Mouse (Mus musculus) kidney, postnatal 25 days (tissue): ENCODE results near the gene Galnt11.

Source experiments
- DNase-seq, 2 experiments: peaks; one replicate each; pipeline ENCODE4 v3.0.0; 2021; ENCODE audit warnings: mixed read lengths in 2 of 2

Galnt11 gene

GRCm38 (mm10) chr5:25254491-25254890 lies 32.8 kb downstream of the Galnt11 start:
- DNase-seq: peak in 1 of 2 experiments; percentile 29

DNA sequence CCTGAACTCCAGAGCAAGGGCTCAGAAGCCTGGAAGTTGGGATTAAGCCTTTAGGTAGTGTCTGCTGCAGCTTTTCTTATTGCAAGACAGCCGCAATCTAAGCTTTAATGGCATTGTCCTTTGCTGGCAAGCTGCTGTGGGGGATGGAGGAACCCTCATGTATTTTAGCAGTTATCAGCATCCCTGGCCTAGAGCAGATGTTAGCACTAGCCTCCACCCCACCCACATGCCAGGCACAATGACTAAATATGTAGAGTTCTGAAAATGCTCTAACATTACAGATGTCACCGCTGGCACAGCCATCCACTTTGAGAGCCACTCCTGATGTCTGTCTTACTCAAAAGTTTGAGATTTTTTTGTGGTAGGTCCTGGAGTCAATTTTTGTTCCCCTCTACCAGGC lies 35.0 kb downstream of the Galnt11 start:
- no peak for DNase-seq

- peak; percentile 48 to 64 for DNase-seq
Measured at GRCm38 (mm10) chr5:25261452-25261851, 39.7 kb downstream of the Galnt11 start.

GRCm38 (mm10) chr5:25262266-25262665 lies 40.6 kb downstream of the Galnt11 start:
- DNase-seq: peak in 1 of 2 experiments; percentile 32

DNA sequence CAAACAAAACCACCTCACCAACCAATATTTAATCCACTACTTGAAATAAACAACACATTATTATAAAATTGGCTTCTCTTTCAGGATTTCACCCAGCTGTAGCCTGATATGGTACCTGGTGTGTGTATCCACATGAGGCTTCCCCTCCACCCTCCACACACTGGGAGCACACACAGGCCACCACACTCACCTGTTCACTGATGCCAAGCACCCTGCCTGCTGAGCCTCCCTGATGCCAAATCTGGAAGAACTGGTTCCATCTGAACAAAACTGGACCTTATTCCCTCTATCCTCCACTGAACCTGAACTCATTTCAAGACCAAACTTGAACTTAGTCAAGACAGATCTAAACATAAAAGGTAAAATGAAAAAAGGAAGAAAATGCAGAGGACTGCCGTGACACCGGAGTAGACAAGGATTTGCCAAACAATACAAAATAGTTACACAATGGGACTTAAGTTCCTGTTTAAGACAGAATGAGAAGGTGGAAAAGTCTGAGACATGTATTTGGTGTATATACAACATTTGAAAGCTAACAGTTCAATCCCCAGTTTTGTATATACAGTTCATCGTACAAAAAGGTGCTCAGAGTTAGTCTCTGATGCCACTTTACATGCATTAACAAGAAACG lies 46.7 kb downstream of the Galnt11 start:
- DNase-seq: peak in 1 of 2 experiments; percentile 67

GRCm38 (mm10) chr5:25275629-25276028 lies 53.9 kb downstream of the Galnt11 start:
- no peak for DNase-seq

DNA sequence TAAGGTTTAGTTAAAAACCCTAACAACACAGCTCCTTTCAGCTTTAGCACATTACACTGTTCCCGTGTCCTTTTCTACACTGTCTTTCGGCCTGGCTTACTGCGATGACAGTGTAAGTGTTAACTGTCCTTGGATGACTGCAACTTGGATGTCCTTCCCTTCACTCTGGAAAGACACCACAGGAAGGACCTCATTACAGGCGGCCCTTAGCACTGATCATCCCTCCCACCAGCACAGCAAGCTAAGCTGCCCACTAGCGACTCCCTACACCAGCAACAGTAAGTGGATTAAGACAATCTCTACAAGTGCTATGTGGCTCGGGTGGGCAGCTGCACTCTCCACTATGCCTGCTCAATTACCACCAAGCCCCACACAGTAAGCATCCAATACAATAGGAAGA lies 54.7 kb downstream of the Galnt11 start:
- no peak for DNase-seq

DNA sequence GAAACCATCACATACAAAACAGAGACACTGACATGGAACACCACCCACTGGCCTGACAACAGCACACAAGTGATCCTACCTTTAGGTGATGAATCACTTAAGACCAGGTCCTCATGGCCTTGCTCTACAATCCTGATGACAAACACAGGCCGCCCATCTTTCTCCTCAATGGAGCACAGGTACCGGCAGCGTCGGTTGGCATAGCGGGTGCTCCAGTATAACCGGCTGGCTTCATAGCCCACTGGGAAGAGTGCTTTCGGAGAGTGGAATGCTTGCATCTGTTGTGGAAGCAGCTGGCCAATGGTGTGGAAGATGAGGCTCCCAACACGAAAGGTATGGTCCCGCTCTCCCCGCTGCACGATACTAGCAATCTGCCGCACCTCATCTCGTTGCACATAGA lies 62.3 kb downstream of the Galnt11 start:
- DNase-seq: no peak

GRCm38 (mm10) chr5:25296830-25297229 lies 75.1 kb downstream of the Galnt11 start:
- no peak for DNase-seq

DNA sequence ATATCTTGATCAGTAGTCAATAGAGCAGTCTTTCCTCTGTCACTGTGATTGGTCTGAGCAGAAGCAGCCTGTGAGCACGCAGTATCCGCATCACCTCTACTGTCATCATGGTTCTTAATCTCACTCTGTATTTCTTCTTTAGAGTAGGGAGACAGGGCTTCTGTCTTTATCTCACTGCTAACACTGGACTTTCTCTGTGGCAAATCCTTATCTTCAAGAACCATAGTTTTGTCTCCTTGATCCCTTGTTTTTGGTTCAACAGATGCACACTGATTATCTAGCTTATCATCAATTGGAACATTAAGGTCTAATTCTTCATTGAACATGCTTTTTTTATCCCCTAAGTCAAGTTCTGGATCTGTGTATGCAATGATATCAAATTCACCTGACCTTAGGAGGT lies 88.5 kb downstream of the Galnt11 start:
- no peak for DNase-seq

DNA sequence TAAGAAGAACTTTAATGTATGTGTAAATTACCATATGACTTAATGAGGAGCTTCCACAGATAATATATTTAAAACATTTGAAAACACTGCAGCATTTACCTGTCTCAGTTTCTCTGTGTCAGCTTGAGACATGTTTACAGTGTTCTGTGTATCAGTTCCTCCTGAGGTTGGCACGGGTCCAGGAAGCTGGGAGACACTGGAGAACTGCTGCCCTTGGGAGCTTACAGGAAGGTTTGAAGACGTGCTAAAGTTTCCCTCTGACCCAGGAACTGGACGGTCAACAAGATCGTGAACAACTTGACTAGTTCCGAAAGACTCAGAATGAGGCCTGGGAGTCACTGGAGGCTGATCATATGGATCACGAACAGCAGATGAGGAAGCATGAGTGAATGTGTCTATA lies 92.2 kb downstream of the Galnt11 start:
- peak; percentile 48 to 53 for DNase-seq
